Mouse (Mus musculus) C2C12 (cell line): Measurements from ENCODE around the gene Gm11634. TPM values are rescaled to one million over a fixed set of nuclear protein-coding genes. Genes with fewer than 3 reads are reported as not detected.
"Not testable (repeated sequence)": the region's sequence is repeated elsewhere in the genome, so short reads cannot be mapped to it uniquely, and the experiment has no call there.

Experiments
- H3K27me3 ChIP-seq: one replicate; pipeline ENCODE4 v1.6.1; 2011; ENCODE audit not compliant: control insufficient read depth, insufficient read depth, insufficient read length
- H3K36me3 ChIP-seq: one replicate; pipeline ENCODE4 v1.6.1; 2011; ENCODE audit not compliant: control insufficient read depth, insufficient read depth
- H3K4me3 ChIP-seq: one replicate; pipeline ENCODE4 v1.5.1; 2011; ENCODE audit warnings: mild to moderate bottlenecking, control low read depth; ENCODE audit not compliant: poor library complexity, insufficient read depth, severe bottlenecking
- H3K79me2 ChIP-seq: one replicate; pipeline ENCODE4 v1.6.1; 2011; ENCODE audit not compliant: control insufficient read depth, insufficient read depth
- H3K79me3 ChIP-seq: one replicate; pipeline ENCODE4 v1.6.1; 2011; ENCODE audit warnings: low read depth, control low read depth
- H3ac ChIP-seq: one replicate; pipeline ENCODE3; 2011; ENCODE audit warnings: low read depth; ENCODE audit not compliant: control insufficient read depth, insufficient read length
- CEBPB ChIP-seq: IDR thresholded peaks from one replicate; pipeline ENCODE4 v1.6.1; 2011; ENCODE audit warnings: low read depth, mild to moderate bottlenecking, control low read depth, moderate library complexity
- CTCF ChIP-seq: IDR thresholded peaks from one replicate; pipeline ENCODE4 v1.5.1; 2011; ENCODE audit not compliant: control insufficient read depth, insufficient read depth, insufficient read length
- FOSL1 ChIP-seq: IDR thresholded peaks from one replicate; pipeline ENCODE4 v1.8.0; 2011; ENCODE audit warnings: mild to moderate bottlenecking, low read length; ENCODE audit not compliant: poor library complexity, insufficient read depth, severe bottlenecking
- MAX ChIP-seq: IDR thresholded peaks from one replicate; pipeline ENCODE4 v1.6.1; 2011; ENCODE audit warnings: mild to moderate bottlenecking, control low read depth
- MYOD1 ChIP-seq: IDR thresholded peaks from one replicate; pipeline ENCODE4 v1.6.1; 2011; ENCODE audit warnings: low read depth; ENCODE audit not compliant: control insufficient read depth, insufficient read length
- MYOG ChIP-seq: IDR thresholded peaks from one replicate; pipeline ENCODE4 v1.6.1; 2011; ENCODE audit not compliant: control insufficient read depth, insufficient read length; ENCODE audit errors: extremely low read depth
- USF1 ChIP-seq: IDR thresholded peaks from one replicate; pipeline ENCODE4 v1.6.1; 2011; ENCODE audit warnings: low read depth, mild to moderate bottlenecking, control low read depth, moderate library complexity
- long read RNA-seq, 2 experiments: library from polyadenylated mRNA; unstranded; transcript quantifications; one replicate each; pipeline ENCODE4 v2.0.0; 2019 to 2020
- polyA plus RNA-seq: library from polyadenylated mRNA; unstranded; fragments of >200 nt; fragmentation: generic; extraction: Trizol; gene quantifications from one replicate; pipeline ENCODE4 v1.2.1, GENCODE M21; 2012; ENCODE audit warnings: missing spikeins

Gm11634 gene
- polyA plus RNA-seq, result not detected
- long read RNA-seq, experiment 1, result 0 reads
- long read RNA-seq, experiment 2, result 0 reads

DNA sequence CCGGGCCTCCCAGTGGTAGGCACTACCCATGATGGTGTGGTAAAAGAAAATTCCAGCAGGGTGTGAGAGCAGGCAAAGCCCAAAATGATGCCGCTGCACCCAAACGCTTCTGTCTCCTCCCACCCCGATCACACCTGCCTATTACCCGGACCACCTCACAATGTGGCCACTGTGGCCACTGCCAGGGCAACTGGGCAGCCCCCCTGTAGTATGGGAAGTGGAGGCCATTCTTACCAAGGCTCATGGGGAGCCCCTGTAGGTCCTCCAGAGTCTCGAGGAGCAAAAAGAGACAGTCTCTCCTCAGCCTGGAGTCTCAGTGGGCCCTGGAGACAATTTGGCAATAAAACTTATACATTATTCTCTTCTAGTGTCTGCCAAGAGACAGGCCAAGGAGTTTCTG is at the start of gene Gm11634:
TSS of gene Gm11634 (minus strand) at position 101 of the 400 bp plus-strand sequence.
- no peaks in the 10 kb centered on the region for H3K79me3 ChIP-seq
- TF ChIP-seq MYOG, result no peak
- no peak for TF ChIP-seq FOSL1
- TF ChIP-seq CEBPB, result no peak
- TF ChIP-seq USF1, result no peak
- no peak for TF ChIP-seq MAX
- TF ChIP-seq MYOD1, result no peak
- TF ChIP-seq CTCF, result no peak
- H3K4me3 ChIP-seq, result no peak within 1 kb of the TSS
- H3K36me3 ChIP-seq, result no peaks in the 10 kb centered on the region
- no peak within 1 kb of the TSS for H3ac ChIP-seq
- peaks cover 17% of the 10 kb centered on the region for H3K27me3 ChIP-seq
- no peaks in the 10 kb centered on the region for H3K79me2 ChIP-seq

DNA sequence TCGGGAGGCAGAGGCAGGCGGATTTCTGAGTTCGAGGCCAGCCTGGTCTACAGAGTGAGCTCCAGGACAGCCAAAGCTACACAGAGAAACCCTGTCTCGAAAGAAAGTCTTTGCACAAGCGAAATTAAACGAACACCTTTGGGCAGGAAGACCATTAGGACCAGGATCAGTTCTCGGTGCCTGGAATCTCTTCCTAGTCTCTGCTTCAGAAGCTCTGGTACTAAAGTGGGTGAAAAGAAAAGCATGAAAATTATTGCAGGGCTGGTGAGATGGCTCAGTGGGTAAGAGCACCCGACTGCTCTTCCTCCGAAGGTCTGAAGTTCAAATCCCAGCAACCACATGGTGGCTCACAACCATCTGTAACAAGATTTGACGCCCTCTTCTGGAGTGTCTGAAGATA is 48.0 kb upstream of the Gm11634 start:
- not testable (repeated sequence) for H3ac ChIP-seq, H3K27me3 ChIP-seq, H3K79me2 ChIP-seq, H3K4me3 ChIP-seq, H3K36me3 ChIP-seq, H3K79me3 ChIP-seq

DNA sequence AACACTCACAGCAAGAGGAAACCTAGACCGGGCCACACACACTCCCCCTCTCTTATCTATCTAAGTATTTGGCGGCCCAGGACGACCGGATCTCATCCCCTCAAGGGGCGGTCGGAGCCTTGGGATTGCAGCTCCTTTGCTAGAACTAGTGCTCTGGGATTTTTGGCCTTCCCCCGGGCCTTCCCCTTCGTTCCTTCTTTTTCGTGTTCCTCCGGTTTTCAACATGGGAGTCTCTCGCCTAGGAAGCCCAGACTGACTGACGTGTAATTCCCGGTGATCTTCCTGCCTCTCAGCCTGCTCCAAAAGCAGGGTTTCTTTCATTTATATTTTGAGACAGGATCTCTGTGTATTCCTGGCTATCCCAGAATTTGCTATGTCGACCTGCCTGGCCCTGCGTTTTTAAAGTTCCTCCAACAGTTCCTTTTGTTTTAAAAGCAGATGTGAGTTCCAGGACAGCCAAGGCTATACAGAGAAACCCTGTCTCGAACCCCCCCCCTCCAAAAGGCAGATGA is 47.3 kb upstream of the Gm11634 start:
- H3K79me2 ChIP-seq, H3ac ChIP-seq, H3K79me3 ChIP-seq, H3K36me3 ChIP-seq, H3K27me3 ChIP-seq, H3K4me3 ChIP-seq: not testable (repeated sequence)

DNA sequence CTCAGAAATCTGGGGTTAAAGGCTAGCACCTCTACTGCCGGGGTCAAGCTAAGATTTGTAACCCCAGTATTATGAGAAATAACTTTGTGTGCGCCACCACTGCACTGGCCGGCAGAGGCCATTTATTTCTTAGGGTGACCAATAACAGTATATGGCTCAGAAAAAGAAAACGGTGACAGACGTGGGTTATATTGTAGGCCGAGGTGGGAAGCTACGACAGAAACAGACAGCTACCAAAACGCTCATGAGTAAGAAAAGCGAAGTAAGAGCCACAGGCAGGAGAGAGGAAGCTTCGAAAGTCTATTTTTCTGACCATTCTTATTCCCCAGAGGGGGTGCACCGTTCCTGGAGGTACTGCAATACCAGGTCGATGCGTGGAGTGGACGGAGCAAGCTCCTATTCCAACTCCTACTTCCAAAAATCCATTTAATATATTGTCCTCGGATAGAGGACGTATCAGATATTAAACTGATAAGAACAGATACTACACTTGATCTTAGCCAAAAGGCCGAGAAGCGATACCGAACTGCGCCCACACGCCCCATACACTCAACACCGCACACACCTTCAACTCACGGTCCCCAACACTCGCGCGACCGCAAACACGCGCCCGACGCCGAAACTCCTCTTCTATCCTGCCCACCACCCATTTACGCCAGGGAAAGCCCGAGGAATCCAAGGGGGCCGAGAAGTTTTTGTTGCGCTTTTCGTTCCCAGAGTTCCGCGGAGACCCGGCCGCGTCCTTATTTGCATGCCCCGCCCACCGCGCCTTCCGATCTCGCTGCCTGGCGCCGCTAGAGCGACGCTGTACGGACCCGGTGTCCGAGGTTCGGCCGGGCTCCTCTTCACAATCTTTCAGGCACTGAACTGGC is 46.6 kb upstream of the Gm11634 start:
- H3K36me3 ChIP-seq, H3K27me3 ChIP-seq, H3ac ChIP-seq, H3K4me3 ChIP-seq, H3K79me3 ChIP-seq, H3K79me2 ChIP-seq: not testable (repeated sequence)

DNA sequence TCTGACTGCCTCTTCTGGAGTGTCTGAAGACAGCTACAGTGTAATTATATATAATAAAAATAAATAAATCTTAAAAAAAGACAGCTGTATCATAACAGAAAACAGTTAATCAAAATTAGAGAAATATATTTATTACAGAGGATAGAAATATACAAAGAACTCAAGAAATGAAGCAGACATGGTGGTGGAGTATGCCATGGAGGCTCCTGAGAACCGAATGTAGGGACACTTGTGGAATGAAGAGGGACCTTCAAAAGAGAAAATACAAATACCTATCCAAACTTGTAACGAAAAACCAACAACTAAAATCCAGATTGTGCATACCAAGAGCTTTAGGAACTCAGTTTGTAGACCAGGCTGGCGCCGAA is 46.0 kb upstream of the Gm11634 start:
- not testable (repeated sequence) for H3K36me3 ChIP-seq, H3K4me3 ChIP-seq, H3K79me2 ChIP-seq, H3K79me3 ChIP-seq, H3K27me3 ChIP-seq, H3ac ChIP-seq

DNA sequence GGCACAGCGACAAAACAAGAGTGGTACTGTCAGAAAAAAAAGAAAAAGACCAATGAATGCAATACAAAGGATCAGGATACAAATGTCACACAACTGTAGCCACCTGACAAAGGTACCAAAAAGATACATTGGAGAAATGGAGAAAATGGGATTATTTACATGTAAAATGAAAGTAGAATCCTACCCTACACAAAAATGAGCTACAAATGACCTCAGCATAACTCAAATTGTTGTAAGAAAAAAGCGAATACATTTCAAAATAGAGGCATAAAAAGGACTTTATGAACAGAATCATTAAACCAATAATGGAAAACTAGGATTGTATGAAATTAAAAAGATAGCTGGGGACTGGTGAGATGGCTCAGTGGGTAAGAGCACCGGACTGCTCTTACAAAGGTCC is 45.5 kb upstream of the Gm11634 start:
- Histone ChIP-seq H3K4me3 (no peak overlapping the region), H3K36me3 (no peaks in the 10 kb centered on the region), H3ac (no peak overlapping the region), H3K27me3 (no peaks in the 10 kb centered on the region), H3K79me3 (no peaks in the 10 kb centered on the region), H3K79me2 (no peaks in the 10 kb centered on the region)
- TF ChIP-seq CTCF (no peak), USF1 (no peak), FOSL1 (no peak), MAX (no peak), MYOD1 (no peak), MYOG (no peak)

DNA sequence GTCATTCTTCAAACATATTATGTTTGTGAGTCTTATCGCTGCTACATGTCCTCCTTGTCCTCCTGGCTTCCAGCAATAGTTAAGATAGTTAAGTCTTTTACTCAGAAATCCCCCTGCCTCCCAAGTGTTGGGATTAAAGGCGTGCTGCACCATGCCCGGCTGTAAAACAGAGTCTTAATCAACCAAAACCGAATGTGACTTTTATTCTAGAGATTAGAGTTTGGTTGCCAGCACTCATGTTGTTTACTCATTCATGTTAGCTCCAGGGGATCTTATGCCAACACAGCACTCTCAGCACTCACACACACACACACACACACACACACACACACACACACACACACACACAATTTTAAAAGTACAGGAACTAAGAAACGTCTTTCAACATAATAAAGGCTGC is 43.9 kb upstream of the Gm11634 start:
- Histone ChIP-seq H3ac (no peak overlapping the region), H3K79me2 (no peaks in the 10 kb centered on the region), H3K4me3 (no peak overlapping the region), H3K36me3 (no peaks in the 10 kb centered on the region), H3K27me3 (no peaks in the 10 kb centered on the region), H3K79me3 (no peaks in the 10 kb centered on the region)
- no peak for TF ChIP-seq CTCF

DNA sequence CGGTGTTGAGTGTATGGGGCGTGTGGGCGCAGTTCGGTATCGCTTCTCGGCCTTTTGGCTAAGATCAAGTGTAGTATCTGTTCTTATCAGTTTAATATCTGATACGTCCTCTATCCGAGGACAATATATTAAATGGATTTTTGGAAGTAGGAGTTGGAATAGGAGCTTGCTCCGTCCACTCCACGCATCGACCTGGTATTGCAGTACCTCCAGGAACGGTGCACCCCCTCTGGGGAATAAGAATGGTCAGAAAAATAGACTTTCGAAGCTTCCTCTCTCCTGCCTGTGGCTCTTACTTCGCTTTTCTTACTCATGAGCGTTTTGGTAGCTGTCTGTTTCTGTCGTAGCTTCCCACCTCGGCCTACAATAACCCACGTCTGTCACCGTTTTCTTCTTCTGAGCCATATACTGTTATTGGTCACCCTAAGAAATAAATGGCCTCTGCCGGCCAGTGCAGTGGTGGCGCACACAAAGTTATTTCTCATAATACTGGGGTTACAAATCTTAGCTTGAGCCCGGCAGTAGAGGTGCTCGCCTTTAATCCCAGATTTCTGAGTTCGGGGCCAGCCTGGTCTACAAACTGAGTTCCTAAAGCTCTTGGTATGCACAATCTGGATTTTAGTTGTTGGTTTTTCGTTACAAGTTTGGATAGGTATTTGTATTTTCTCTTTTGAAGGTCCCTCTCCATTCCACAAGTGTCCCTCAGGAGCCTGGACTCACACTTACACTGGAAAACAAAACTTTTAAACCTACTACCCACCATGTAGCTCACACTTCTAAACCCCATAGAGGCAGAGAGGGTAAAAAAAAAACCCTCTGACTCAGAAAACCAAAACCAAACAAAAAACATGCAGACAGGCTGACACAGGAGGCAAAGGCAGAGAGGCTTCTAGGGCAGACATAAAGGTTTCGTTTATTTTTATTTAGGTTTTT is 42.9 kb upstream of the Gm11634 start:
- not testable (repeated sequence) for H3K79me3 ChIP-seq, H3K36me3 ChIP-seq, H3K27me3 ChIP-seq, H3K4me3 ChIP-seq, H3ac ChIP-seq, H3K79me2 ChIP-seq
